Mouse (Mus musculus) central nervous system, embryonic 14 days (tissue): ENCODE results near the gene Ddx58. TPM values are rescaled to one million over a fixed set of nuclear protein-coding genes. Genes with fewer than 3 reads are reported as not detected.

Experiments
- polyA plus RNA-seq: library from polyadenylated mRNA; depleted of rRNA; stranded (reverse); fragments of >200 nt; gene quantifications from 2 replicates; pipeline ENCODE4 v1.2.3, GENCODE M21; 2012; rRNA removed

Ddx58 gene
- 3.8 and 6.1 TPM in 2 replicates for polyA plus RNA-seq

GRCm38 (mm10) chr4:40239409-40240271, at the start of gene Ddx58:
Ddx58 (minus strand) TSS chr4:40239828.

GRCm38 (mm10) chr4:40279276-40279900, 39.8 kb upstream of the Ddx58 start, which contains the start of gene Ndufb6:
Ndufb6 (minus strand) TSS chr4:40279421.

GRCm38 (mm10) chr4:40269430-40270032, 29.9 kb upstream of the Ddx58 start, which contains the start of the genes Smim27 and Topors:
Smim27 (plus strand) TSS chr4:40269579.
Topors (minus strand) TSS chr4:40269850.

Other genes starting within 250 kb of the Ddx58 start
- gene Aco1, start 96.7 kb downstream of the Ddx58 start, polyA plus RNA-seq: 49.1 and 54.7 TPM in 2 replicates
- 7.0 and 7.9 TPM in 2 replicates for gene Smim27, start 29.8 kb upstream of the Ddx58 start, polyA plus RNA-seq
- 14.6 and 17.4 TPM in 2 replicates for gene Topors, start 30.0 kb upstream of the Ddx58 start, polyA plus RNA-seq
- 137 and 138 TPM in 2 replicates for gene Ndufb6, start 39.6 kb upstream of the Ddx58 start, polyA plus RNA-seq
- gene Tmem215, start 232.4 kb upstream of the Ddx58 start, polyA plus RNA-seq: 0.20 and 0.40 TPM in 2 replicates